Mouse (Mus musculus) layer of hippocampus, postnatal 25 days (tissue): ENCODE measurements around the gene Slc25a53. TPM values are rescaled to one million over a fixed set of nuclear protein-coding genes. Genes with fewer than 3 reads are reported as not detected.

Source experiments
- DNase-seq, 2 experiments: peaks; one replicate each; pipeline ENCODE4 v3.0.0; 2022; ENCODE audit warnings: mixed read lengths in 2 of 2, low spot score in 1 of 2; ENCODE audit errors: extremely low spot score in 1 of 2
- total RNA-seq, 2 experiments: library from RNA; stranded (reverse); gene quantifications; 2 replicates each; pipeline ENCODE4 v1.2.3; 2021

The Slc25a53 gene
- 10 to 100 TPM; 24.3 to 33.0 TPM for total RNA-seq

- DNase-seq = peak; percentile 66 to 67
Measured at GRCm38 (mm10) chrX:137038000-137038483, at the start of gene Slc25a53. Gene Slc25a53, minus strand, starts transcription at chrX:137038302.

GRCm38 (mm10) chrX:137063202-137063601 lies 25.1 kb upstream of the Slc25a53 start:
- DNase-seq = peak in 1 of 2 experiments; percentile 14

- DNase-seq = peak; percentile 41 to 42
Measured at GRCm38 (mm10) chrX:137049425-137050225, 11.5 kb upstream of the Slc25a53 start, which contains the start of gene Fam199x. Gene Fam199x, plus strand, starts transcription at chrX:137049594.

- DNase-seq = no peak
Measured at GRCm38 (mm10) chrX:137049060-137049424, 10.9 kb upstream of the Slc25a53 start.

GRCm38 (mm10) chrX:137038502-137038901 lies 400 bp upstream of the Slc25a53 start:
- no peak for DNase-seq

GRCm38 (mm10) chrX:137037470-137037999 lies 567 bp downstream of the Slc25a53 start:
- no peak for DNase-seq

GRCm38 (mm10) chrX:137034322-137034721 lies 3.8 kb downstream of the Slc25a53 start:
- no peak for DNase-seq

- no peak for DNase-seq
Measured at GRCm38 (mm10) chrX:137031726-137032125, 6.4 kb downstream of the Slc25a53 start.

- DNase-seq = no peak
Measured at GRCm38 (mm10) chrX:137030916-137031315, 7.2 kb downstream of the Slc25a53 start.

- DNase-seq = peak in 1 of 2 experiments; percentile 70
Measured at GRCm38 (mm10) chrX:137019310-137019709, 18.8 kb downstream of the Slc25a53 start.

- DNase-seq = no peak
Measured at GRCm38 (mm10) chrX:137017668-137018067, 20.4 kb downstream of the Slc25a53 start.

- peak in 1 of 2 experiments; percentile 37 for DNase-seq
Measured at GRCm38 (mm10) chrX:137015099-137015709, 22.9 kb downstream of the Slc25a53 start.

- no peak for DNase-seq
Measured at GRCm38 (mm10) chrX:136996256-136996655, 41.8 kb downstream of the Slc25a53 start.

- peak in 1 of 2 experiments; percentile 9 for DNase-seq
Measured at GRCm38 (mm10) chrX:136993641-136994040, 44.5 kb downstream of the Slc25a53 start.

GRCm38 (mm10) chrX:136992978-136993547 lies 45.0 kb downstream of the Slc25a53 start, which contains the start of gene Zcchc18:
Gene Zcchc18, plus strand, starts transcription at chrX:136993155.
- peak; percentile 54 to 64 for DNase-seq

GRCm38 (mm10) chrX:136992191-136992965 lies 45.7 kb downstream of the Slc25a53 start:
- no peak for DNase-seq

- DNase-seq = no peak
Measured at GRCm38 (mm10) chrX:136991274-136991673, 46.8 kb downstream of the Slc25a53 start.

GRCm38 (mm10) chrX:136986039-136986438 lies 52.1 kb downstream of the Slc25a53 start:
- no peak for DNase-seq

GRCm38 (mm10) chrX:136978616-136979015 lies 59.5 kb downstream of the Slc25a53 start:
- no peak for DNase-seq
